In the genomic region with DNA sequence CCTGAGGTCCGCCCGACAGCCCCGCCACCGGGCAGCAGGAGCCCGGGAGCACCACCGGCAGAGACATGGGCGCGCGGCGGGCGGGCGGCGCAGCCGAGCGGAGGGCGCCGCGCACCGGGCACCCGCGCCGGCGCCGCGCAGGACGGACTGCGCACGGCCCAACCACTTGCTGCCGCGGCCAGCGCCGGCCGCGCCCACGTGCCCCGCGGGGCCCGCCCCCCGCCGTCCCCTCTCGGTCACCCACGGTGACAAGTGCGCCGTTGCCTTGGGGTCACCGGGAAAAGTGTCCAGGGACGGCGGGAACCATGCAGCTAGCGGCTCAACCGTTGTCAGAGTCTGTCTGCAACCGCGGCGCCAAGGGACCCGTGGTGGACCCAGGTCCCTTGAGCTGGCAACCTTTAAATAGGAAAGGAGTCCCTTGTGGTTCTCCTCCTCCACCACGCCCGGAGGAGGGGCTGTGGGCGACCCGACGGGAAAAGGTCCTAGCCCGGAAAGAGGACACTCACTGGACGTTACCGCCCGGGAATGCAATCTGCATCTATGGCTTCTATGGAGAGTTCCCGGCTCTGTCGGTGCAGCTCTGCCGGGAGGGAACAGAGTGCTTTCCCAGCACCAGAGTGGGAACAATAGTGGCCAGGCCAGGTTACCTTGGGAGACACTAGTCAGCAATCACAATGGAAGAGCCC, we compare ENCODE assay signal across 8 mouse cellular contexts. TPM values are rescaled to one million over a fixed set of nuclear protein-coding genes. Genes with fewer than 3 reads are reported as not detected.
DNase-seq lines count a peak whose midpoint lies in the region; ATAC-seq and TF ChIP-seq lines count a peak whose summit lies in the region.

A gene (minus strand): TSS at position 149 of the 686 bp plus-strand sequence.

- H3K4me2 ChIP-seq in kidney, embryonic 14.5 days (replicated peaks; ENCODE audit: low read depth, low read length) = peak within 1 kb of the TSS; percentile 97
- peak within 1 kb of the TSS; percentile 75 for H3K4me2 ChIP-seq in liver, postnatal 0 days (ENCODE audit: low read depth, low read length)

- no peaks in the 10 kb centered on the region for H3K9me3 ChIP-seq in embryonic facial prominence, embryonic 10.5 days
- H3K9me3 ChIP-seq in heart, embryonic 10.5 days = no peaks in the 10 kb centered on the region
- H3K9me3 ChIP-seq in kidney, embryonic 14.5 days (ENCODE audit: control insufficient read depth, low read length) = no peaks in the 10 kb centered on the region
- no peaks in the 10 kb centered on the region for H3K9me3 ChIP-seq in liver, postnatal 0 days (ENCODE audit: low read length)

- peak within 1 kb of the TSS; percentile 24; the same call in 1 of the 2 replicates for H3K4me3 ChIP-seq in spleen, adult 2 months (ENCODE audit: extremely low read depth, insufficient read depth, insufficient read length)
- H3K4me3 ChIP-seq in embryonic facial prominence, embryonic 10.5 days = peak within 1 kb of the TSS; percentile 69
- H3K4me3 ChIP-seq in heart, embryonic 10.5 days = peak within 1 kb of the TSS; percentile 83
- H3K4me3 ChIP-seq in kidney, embryonic 14.5 days (ENCODE audit: low read length) = peak within 1 kb of the TSS; percentile 60
- peak within 1 kb of the TSS; percentile 50 for H3K4me3 ChIP-seq in liver, postnatal 0 days (ENCODE audit: low read depth, low read length)

- H3K4me1 ChIP-seq in spleen, adult 2 months (ENCODE audit: control insufficient read depth, insufficient read depth, insufficient read length) = no peaks in the 10 kb centered on the region
- peaks cover 35% of the 10 kb centered on the region for H3K4me1 ChIP-seq in embryonic facial prominence, embryonic 10.5 days
- peaks cover 18% of the 10 kb centered on the region for H3K4me1 ChIP-seq in heart, embryonic 10.5 days
- peaks cover 11% of the 10 kb centered on the region; the same call in 1 of the 2 replicates for H3K4me1 ChIP-seq in kidney, embryonic 14.5 days (ENCODE audit: control insufficient read depth, insufficient read depth, low read length)
- H3K4me1 ChIP-seq in liver, postnatal 0 days (ENCODE audit: insufficient read depth) = no peaks in the 10 kb centered on the region

- H3K27ac ChIP-seq in spleen, adult 2 months (ENCODE audit: insufficient read depth, low read length) = no peak within 1 kb of the TSS
- H3K27ac ChIP-seq in embryonic facial prominence, embryonic 10.5 days (replicated peaks) = peak within 1 kb of the TSS; percentile 63; the same call in 1 of the 2 replicates
- H3K27ac ChIP-seq in heart, embryonic 10.5 days = peak within 1 kb of the TSS; percentile 90
- H3K27ac ChIP-seq in kidney, embryonic 14.5 days (ENCODE audit: low read depth, low read length) = no peak within 1 kb of the TSS
- no peak within 1 kb of the TSS for H3K27ac ChIP-seq in liver, postnatal 0 days (ENCODE audit: low read depth)

- WGBS in spleen, adult 2 months = 3% methylated on average over 65 of the region's 65 CpGs
- WGBS in embryonic facial prominence, embryonic 10.5 days = 3% methylated on average over 65 of the region's 65 CpGs
- WGBS in heart, embryonic 10.5 days = 2% methylated on average over 56 of the region's 65 CpGs
- WGBS in kidney, embryonic 14.5 days = under 1% methylated on average over 53 of the region's 65 CpGs
- 3% methylated on average over 42 of the region's 65 CpGs for WGBS in liver, postnatal 0 days (ENCODE audit: insufficient replicate concordance)

- ATAC-seq in kidney, embryonic 14.5 days (ENCODE audit: low FRiP score, low TSS enrichment) = peak; percentile 69
- peak; percentile 19; the same call in 1 of the 2 replicates for ATAC-seq in liver, postnatal 0 days
- ATAC-seq in erythroid progenitor cell, adult 5-6 weeks (replicated peaks; ENCODE audit: low FRiP score, poor library complexity, severe bottlenecking) = no peak

- TF ChIP-seq CTCF in spleen, adult 2 months (IDR thresholded peaks at IDR 0.05; ENCODE audit: extremely low read depth, insufficient read depth, insufficient read length, insufficient replicate concordance) = no peak
- no peak for TF ChIP-seq CTCF in liver, postnatal 0 days (IDR thresholded peaks at IDR 0.05; ENCODE audit: low read depth)

- H3K9ac ChIP-seq in kidney, embryonic 14.5 days (ENCODE audit: low read depth, low read length) = peak within 1 kb of the TSS; percentile 73
- peak within 1 kb of the TSS; percentile 7; the same call in 1 of the 2 replicates for H3K9ac ChIP-seq in liver, postnatal 0 days (replicated peaks)

- no peak for DNase-seq in spleen, adult 2 months (ENCODE audit: low read depth in 1 of 2, low spot score in 2 of 2)
- DNase-seq in spleen, postnatal 4 days (ENCODE audit: low spot score in 2 of 2) = no peak
- DNase-seq in embryonic facial prominence, embryonic 10.5 days (ENCODE audit: low spot score) = peak; percentile 63
- DNase-seq in heart, embryonic 10.5 days (ENCODE audit: low spot score) = peak; percentile 80
- DNase-seq in liver, postnatal 0 days = peak; percentile 27
- peak; percentile 21 for DNase-seq in skeletal muscle tissue, adult 2 months (ENCODE audit: low read depth, low spot score)

- H3K27me3 ChIP-seq in spleen, adult 2 months (ENCODE audit: control insufficient read depth, insufficient read depth, low read length) = peaks cover 17% of the 10 kb centered on the region
- H3K27me3 ChIP-seq in embryonic facial prominence, embryonic 10.5 days (replicated peaks; ENCODE audit: low read depth, poor library complexity, severe bottlenecking) = peaks cover 65% of the 10 kb centered on the region
- peaks cover 13% of the 10 kb centered on the region; the same call in 1 of the 2 replicates for H3K27me3 ChIP-seq in heart, embryonic 10.5 days (ENCODE audit: insufficient read depth, poor library complexity, severe bottlenecking)
- peaks cover 13% of the 10 kb centered on the region; the same call in 1 of the 2 replicates for H3K27me3 ChIP-seq in kidney, embryonic 14.5 days (ENCODE audit: control insufficient read depth, insufficient read depth, low read length)
- H3K27me3 ChIP-seq in liver, postnatal 0 days (ENCODE audit: insufficient read depth, low read length) = peaks cover 33% of the 10 kb centered on the region

- TF ChIP-seq POLR2A in spleen, adult 2 months (IDR thresholded peaks at IDR 0.05; ENCODE audit: low read depth, low read length) = no peak

- TF ChIP-seq EP300 in liver, postnatal 0 days (IDR thresholded peaks at IDR 0.05; ENCODE audit: low read depth) = no peak

- H3K36me3 ChIP-seq in spleen, adult 2 months (ENCODE audit: control insufficient read depth, insufficient read depth, low read length) = no peaks in the 10 kb centered on the region
- H3K36me3 ChIP-seq in embryonic facial prominence, embryonic 10.5 days (replicated peaks) = no peaks in the 10 kb centered on the region
- H3K36me3 ChIP-seq in heart, embryonic 10.5 days = no peaks in the 10 kb centered on the region; the same call in 1 of the 2 replicates
- H3K36me3 ChIP-seq in kidney, embryonic 14.5 days (ENCODE audit: control insufficient read depth, insufficient read depth, low read length) = no peaks in the 10 kb centered on the region
- no peaks in the 10 kb centered on the region for H3K36me3 ChIP-seq in liver, postnatal 0 days (replicated peaks; ENCODE audit: insufficient read depth, low read length)

RNA-seq across cellular contexts. Expression of the gene that starts here (rescaled TPM):
- polyA plus RNA-seq in spleen, adult 2 months (2012; rRNA removed) = 1.8 and 2.5 TPM in 2 replicates
- 0.39 and 0.47 TPM in 2 replicates for polyA plus RNA-seq in embryonic facial prominence, embryonic 10.5 days (2016; fragmentation: Nextera tagmentation; extraction: Ambion mirVana)
- 3.3 and 5.3 TPM in 2 replicates for polyA plus RNA-seq in heart, embryonic 10.5 days (2016; fragmentation: Nextera tagmentation; extraction: Ambion mirVana)
- polyA plus RNA-seq in kidney, embryonic 14.5 days (2014; fragmentation: Nextera tagmentation; extraction: Ambion mirVana) = 2.8 and 4.1 TPM in 2 replicates
- 0.11 and 0.27 TPM in 2 replicates for polyA plus RNA-seq in liver, postnatal 0 days (2015; fragmentation: Nextera tagmentation; extraction: Ambion mirVana)
- total RNA-seq in erythroid progenitor cell, adult 5-6 weeks (2015; ENCODE audit: low replicate concordance) = not detected in 2 replicates
- not detected in 2 replicates for total RNA-seq in erythroid progenitor cell, adult 5-6 weeks (2017; ENCODE audit: low replicate concordance)

Comparison
In these comparisons a context has a peak if more than half of its experiments do, and no peak if none do; other contexts are left out.
1. Peak in DNase-seq, H3K4me3 ChIP-seq and H3K27ac ChIP-seq in embryonic facial prominence, embryonic 10.5 days; RNA of the gene not detected or under 1 TPM.
2. Peak in DNase-seq, ATAC-seq, H3K4me3 ChIP-seq, H3K9ac ChIP-seq and H3K4me2 ChIP-seq in liver, postnatal 0 days; RNA of the gene not detected or under 1 TPM.
3. DNase-seq: peak in heart, embryonic 10.5 days (single experiment) and skeletal muscle tissue, adult 2 months (single experiment); none in spleen, adult 2 months (0 of 2) and spleen, postnatal 4 days (0 of 2).
4. H3K4me3 ChIP-seq: peak in every context shown above with its lines; median percentile 83 in heart, embryonic 10.5 days; 69 in embryonic facial prominence, embryonic 10.5 days; 60 in kidney, embryonic 14.5 days; 50 in liver, postnatal 0 days; 24 in spleen, adult 2 months.